Mouse (Mus musculus): ENCODE results near the gene Tk1.

Tk1 gene

GRCm38 (mm10) chr11:117825333-117826101 lies at the start of gene Tk1, which contains the start of gene Afmid:
TSS of gene Tk1 (minus strand) at chr11:117826092.
TSS of gene Afmid (plus strand) at chr11:117825924.
- DNase-seq (ENCODE audit: low read depth, low spot score) = no peak

DNA sequence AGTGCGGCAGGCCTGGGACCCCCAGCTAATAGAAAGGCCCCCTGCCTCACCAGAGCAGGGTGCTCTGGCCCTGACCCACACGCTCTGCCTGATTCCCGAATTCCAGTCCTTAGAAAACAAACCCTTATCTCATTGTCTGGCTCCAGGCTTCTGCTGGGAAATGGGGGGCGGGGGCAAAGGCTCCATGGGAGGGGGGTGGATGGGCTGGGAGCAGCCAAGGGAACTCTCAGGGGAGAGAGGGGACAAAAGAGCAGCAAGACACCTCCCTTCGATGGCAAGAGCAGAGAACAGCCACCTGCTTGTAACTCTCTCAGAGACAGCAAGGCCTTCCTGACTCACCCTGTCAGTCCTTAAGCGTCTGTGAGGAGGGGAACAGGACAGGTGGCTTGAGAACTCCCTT lies 49.8 kb upstream of the Tk1 start:
- DNase-seq (ENCODE audit: low read depth, low spot score) = no peak

DNA sequence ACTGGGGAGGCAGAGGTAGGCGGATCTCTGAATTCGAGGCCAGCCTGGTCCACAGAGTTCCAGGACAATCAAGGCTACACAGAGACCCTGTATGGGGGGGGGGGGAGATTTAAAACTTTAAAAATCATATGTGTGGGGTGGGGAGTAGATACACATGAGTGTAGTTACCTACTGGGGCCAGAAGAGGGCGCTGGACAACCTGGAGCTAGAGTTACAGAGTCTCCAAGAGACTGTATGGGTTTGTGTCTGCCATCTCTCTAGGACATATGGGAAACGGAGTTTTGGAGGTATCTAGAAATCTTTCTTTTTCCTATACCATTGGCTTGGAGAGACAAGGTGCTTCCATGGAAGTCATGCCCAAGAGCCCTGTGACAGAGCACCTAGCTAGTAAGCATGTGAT lies 48.5 kb upstream of the Tk1 start:
- DNase-seq (ENCODE audit: low read depth, low spot score) = no peak

GRCm38 (mm10) chr11:117872861-117873608 lies 47.1 kb upstream of the Tk1 start, which contains the start of gene Tha1:
TSS of gene Tha1 (minus strand) at chr11:117873481.
- DNase-seq (ENCODE audit: low read depth, low spot score) = no peak

DNA sequence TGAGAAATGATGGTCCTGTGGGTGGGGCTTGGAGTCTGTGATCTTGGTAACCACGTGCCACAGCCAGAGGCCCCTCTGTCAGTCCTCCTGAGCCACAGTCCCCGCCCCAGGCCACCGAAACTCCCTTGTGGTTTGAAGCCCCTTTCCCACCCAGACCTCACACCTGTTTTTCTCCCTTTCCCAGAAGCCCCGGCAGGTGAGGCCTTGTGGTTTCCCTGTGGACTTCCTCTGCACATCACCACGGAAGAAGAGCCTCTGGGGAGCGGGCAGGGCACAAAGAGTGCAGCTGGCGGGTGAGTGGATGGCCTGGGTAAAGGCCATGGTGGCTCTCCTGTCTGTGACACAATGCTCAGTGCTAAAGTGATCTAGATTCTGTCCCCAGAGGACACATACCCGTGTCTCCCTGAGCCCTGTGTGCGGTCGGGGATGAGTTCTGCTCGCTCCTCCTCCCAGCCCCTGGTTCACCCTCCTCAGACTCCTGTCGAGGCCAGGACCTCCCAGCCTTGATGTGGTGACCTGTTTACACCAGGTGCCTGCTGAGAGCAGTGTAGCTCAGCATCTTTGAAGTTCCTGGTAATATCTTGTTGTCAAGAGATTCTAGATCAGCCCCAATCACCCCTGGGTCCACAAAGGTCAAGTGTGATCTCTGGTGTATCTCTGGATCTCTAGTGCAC lies 46.2 kb upstream of the Tk1 start:
- no peak for DNase-seq (ENCODE audit: low read depth, low spot score)

GRCm38 (mm10) chr11:117871376-117871775 lies 45.5 kb upstream of the Tk1 start:
- no peak for DNase-seq (ENCODE audit: low read depth, low spot score)

- peak; percentile 68 for DNase-seq (ENCODE audit: low read depth, low spot score)
Observed at GRCm38 (mm10) chr11:117870688-117871365, 44.9 kb upstream of the Tk1 start.

- DNase-seq (ENCODE audit: low read depth, low spot score) = no peak
Observed at GRCm38 (mm10) chr11:117865988-117866387, 40.1 kb upstream of the Tk1 start.

DNA sequence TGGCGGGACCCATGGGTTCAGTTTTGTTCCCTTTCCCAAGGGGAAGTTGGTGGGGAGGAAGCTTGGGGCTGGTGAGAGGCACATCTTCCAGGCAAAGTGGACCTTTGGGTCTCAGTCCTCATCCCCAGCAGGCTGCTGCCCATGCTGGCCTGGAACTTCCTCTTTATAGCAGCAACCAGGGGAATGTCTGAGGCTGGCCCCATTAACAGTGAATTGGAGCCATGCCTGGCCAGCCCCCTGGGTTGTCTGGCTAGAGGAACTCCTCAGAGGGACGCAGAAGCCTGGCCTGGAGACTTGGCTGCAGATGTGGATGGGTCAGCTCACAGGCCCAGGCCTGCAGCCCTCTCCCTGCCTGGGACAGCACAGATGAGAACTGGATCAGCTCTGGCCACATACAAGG lies 38.9 kb upstream of the Tk1 start:
- no peak for DNase-seq (ENCODE audit: low read depth, low spot score)

GRCm38 (mm10) chr11:117863174-117863856 lies 37.4 kb upstream of the Tk1 start:
- DNase-seq (ENCODE audit: low read depth, low spot score) = no peak

DNA sequence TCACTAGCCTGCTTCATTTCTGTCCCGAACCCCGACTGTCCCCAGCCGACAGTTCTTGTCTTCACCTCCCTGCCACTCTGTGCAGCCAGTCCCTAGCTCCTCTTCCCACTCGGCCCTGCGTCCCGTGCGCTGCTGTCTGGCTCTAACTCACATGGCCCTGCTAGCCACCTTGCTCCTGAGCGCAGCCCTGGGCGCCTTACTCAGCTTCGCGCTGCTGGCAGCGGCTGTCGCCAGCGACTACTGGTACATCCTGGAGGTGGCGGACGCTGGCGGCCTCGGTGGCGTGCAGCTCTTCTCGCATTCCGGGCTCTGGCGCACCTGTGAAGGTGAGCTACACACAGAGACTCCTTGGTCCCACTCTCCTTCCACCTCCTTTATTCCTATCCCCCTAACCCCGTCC lies 34.7 kb upstream of the Tk1 start, which contains the start of gene Tmem235:
Tmem235 (plus strand) TSS at position 152 of the 400 bp plus-strand sequence.
- DNase-seq (ENCODE audit: low read depth, low spot score) = no peak

GRCm38 (mm10) chr11:117858392-117858791 lies 32.5 kb upstream of the Tk1 start:
- no peak for DNase-seq (ENCODE audit: low read depth, low spot score)

- DNase-seq (ENCODE audit: low read depth, low spot score) = no peak
Observed at GRCm38 (mm10) chr11:117857462-117857861, 31.6 kb upstream of the Tk1 start.

DNA sequence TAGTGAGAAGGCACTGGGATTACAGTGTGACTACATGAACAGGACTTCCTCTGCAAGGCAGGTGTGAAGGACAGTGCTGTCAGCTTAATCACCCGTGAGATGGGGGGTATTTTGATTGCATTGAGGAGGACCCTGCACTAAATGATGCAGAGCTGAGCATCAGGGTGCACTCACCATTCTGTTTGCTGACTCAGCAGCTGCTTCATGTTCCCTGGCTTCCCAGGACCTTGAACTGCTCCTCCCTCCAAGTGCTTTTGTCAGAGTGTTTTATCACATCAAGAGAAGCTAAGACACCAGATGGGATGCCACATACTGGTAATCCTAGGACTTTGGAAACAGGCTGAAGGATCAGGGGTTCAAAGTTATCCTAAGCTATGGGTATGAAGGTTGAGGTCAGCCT lies 30.1 kb upstream of the Tk1 start:
- no peak for DNase-seq (ENCODE audit: low read depth, low spot score)

DNA sequence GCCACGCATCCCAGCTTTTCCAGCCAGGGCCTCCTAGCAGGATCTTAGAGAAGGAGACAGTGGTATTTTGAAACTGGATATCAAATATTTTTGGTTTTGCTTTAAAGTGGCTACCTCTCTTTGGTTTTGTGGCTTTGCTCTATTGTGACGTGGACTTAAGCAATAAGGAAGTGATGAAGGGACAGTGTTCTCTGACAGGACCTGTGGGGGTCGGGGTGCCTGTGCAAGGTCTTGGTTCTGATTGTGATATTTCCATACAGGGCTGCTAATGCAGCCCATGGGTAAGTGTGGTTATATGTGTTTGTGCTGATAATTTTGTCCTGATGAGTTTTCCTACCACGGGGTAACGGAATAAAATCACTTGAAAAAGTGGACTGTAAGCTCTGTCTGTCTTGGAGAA lies 29.5 kb upstream of the Tk1 start:
- no peak for DNase-seq (ENCODE audit: low read depth, low spot score)

DNA sequence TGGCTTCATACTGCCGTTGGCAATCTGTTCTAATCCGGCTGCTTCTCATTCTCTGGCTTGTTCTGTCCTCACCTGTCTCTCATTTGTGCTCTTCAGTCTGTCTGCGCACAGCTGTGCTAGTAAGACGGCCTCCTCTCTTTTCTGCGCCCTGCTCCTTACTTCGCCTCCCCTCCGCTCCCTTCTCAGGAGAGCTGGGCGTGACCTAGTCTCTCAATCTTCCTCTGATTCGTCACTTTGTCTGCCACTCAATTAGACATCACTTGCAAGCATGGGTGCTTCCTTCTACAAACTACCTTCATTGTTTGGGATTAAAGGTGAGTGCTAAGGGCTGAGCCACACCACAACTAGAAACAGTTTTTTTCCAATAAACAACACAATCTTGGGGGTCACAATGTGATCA lies 28.3 kb upstream of the Tk1 start:
- DNase-seq (ENCODE audit: low read depth, low spot score) = no peak

- no peak for DNase-seq (ENCODE audit: low read depth, low spot score)
Observed at GRCm38 (mm10) chr11:117852875-117853274, 27.0 kb upstream of the Tk1 start.

- DNase-seq (ENCODE audit: low read depth, low spot score) = peak; percentile 90
Observed at GRCm38 (mm10) chr11:117848985-117849671, 23.2 kb upstream of the Tk1 start, which contains the start of gene Birc5. TSS of gene Birc5 (plus strand) at chr11:117849251.

DNA sequence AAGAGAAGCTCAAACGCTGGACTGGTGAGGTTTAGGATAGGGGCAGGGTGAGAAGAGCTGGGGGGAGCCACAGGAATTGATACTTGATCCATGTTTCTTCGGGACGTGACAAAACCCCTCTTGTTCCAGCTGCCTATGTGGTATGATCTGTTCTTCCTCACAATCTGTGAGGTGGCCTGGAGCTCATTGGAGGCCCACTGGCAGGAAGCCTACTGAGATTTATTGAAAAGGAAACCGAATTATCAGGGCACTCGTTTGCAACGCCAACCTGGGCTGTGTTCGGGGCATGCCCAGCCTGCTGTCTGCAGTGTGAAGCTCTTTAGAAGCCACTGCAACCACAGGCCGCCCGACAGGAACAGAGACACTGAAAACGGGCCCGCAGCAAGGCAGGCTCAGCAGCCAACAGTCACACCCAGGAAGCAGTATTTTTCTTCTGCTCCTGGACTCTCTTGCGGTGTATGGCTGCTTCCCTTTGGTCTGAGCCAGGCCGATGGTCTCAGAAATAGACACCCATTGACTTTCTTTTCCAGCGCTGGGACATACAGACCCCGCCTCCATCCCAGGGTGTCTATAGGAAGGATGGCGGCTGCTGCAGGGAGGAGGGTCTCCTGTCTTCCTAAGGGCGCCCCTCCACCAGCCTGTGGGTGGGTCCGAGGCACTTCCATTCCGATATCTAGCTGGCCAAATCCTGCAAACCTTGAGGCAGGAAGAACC lies 22.5 kb upstream of the Tk1 start:
- no peak for DNase-seq (ENCODE audit: low read depth, low spot score)
